Mouse (Mus musculus) neural tube, embryonic 12.5 days (tissue): Measurements from ENCODE around the gene Hif3a. TPM values are rescaled to one million over a fixed set of nuclear protein-coding genes. Genes with fewer than 3 reads are reported as not detected.

ENCODE experiments used
- ATAC-seq: fragments of 200-750 bp; cut with Nextera tagmentation; 2 replicates; pipeline ENCODE4 v1.8.0; 2017; ENCODE audit warnings: low read depth, mild to moderate bottlenecking, moderate TSS enrichment, moderate library complexity; ENCODE audit not compliant: low FRiP score
- H3K27ac ChIP-seq: fragments of 300-500 bp; sonication (generic); 2 replicates; pipeline ENCODE4 v1.5.1; 2016
- H3K27me3 ChIP-seq: fragments of 300-500 bp; sonication (generic); replicated peaks from 2 replicates; pipeline ENCODE4 v1.6.1; 2016; ENCODE audit warnings: mild to moderate bottlenecking
- H3K36me3 ChIP-seq: fragments of 300-500 bp; sonication (generic); 2 replicates; pipeline ENCODE4 v1.6.1; 2016; ENCODE audit warnings: mild to moderate bottlenecking
- H3K4me1 ChIP-seq: fragments of 300-500 bp; sonication (generic); 2 replicates; pipeline ENCODE4 v1.6.1; 2016
- H3K4me2 ChIP-seq: fragments of 300-500 bp; sonication (generic); replicated peaks from 2 replicates; pipeline ENCODE4 v1.6.1; 2016; ENCODE audit warnings: mild to moderate bottlenecking
- H3K4me3 ChIP-seq: fragments of 300-500 bp; sonication (generic); 2 replicates; pipeline ENCODE4 v1.5.1; 2016
- H3K9ac ChIP-seq: fragments of 300-500 bp; sonication (generic); 2 replicates; pipeline ENCODE4 v1.6.1; 2016; ENCODE audit warnings: mild to moderate bottlenecking
- H3K9me3 ChIP-seq: fragments of 300-500 bp; sonication (generic); 2 replicates; pipeline ENCODE4 v1.6.1; 2016; ENCODE audit warnings: mild to moderate bottlenecking
- WGBS: fragments of 180-500 bp; shearing (Covaris S2); methylation state at CpG from one replicate; pipeline ENCODE4 v1.1.7; 2016; 5-methylcytosine and 5-hydroxymethylcytosine counted together
- polyA plus RNA-seq: library from polyadenylated mRNA; unstranded; fragments of >200 nt; fragmentation: Nextera tagmentation; extraction: Ambion mirVana; gene quantifications from 2 replicates; pipeline ENCODE4 v1.2.1, GENCODE M21; 2016

Hif3a gene
- polyA plus RNA-seq, 1 experiment from 2014 or later = 5.2 TPM

- Histone ChIP-seq H3K9me3 (no peaks in the 10 kb centered on the region), H3K27me3 (0 out of 2 replicates have a peak, but pooled peaks cover 10% of the 10 kb centered on the region), H3K27ac (no peak overlapping the region), H3K9ac (no peak overlapping the region), H3K36me3 (no peaks in the 10 kb centered on the region), H3K4me3 (no peak overlapping the region), H3K4me2 (no peak overlapping the region), H3K4me1 (peaks cover 6% of the 10 kb centered on the region)
- 16% methylated on average over 2 of the region's 2 CpGs for WGBS
- no peak for ATAC-seq
These were observed 4.2 kb upstream of the Hif3a start for GRCm38 (mm10) chr7:17066412-17066811.

GRCm38 (mm10) chr7:17065620-17066019 lies 3.4 kb upstream of the Hif3a start:
- no peak overlapping the region for H3K27ac ChIP-seq
- no peaks in the 10 kb centered on the region for H3K36me3 ChIP-seq
- H3K4me2 ChIP-seq = no peak overlapping the region
- ATAC-seq = no peak
- H3K4me3 ChIP-seq = no peak overlapping the region
- H3K9me3 ChIP-seq = no peaks in the 10 kb centered on the region
- H3K9ac ChIP-seq = no peak overlapping the region
- H3K4me1 ChIP-seq = peaks cover 13% of the 10 kb centered on the region
- H3K27me3 ChIP-seq = 0 out of 2 replicates have a peak, but pooled peaks cover 13% of the 10 kb centered on the region
- 90% methylated on average over 9 of the region's 9 CpGs for WGBS

- no peak overlapping the region for H3K27ac ChIP-seq
- peak overlapping the region; percentile 70 for H3K4me2 ChIP-seq
- 21% methylated on average over 11 of the region's 11 CpGs for WGBS
- H3K36me3 ChIP-seq = no peaks in the 10 kb centered on the region
- 0 out of 2 replicates have a peak overlapping the region, but pooled peaks have one; percentile 55 for H3K9ac ChIP-seq
- 0 out of 2 replicates have a peak, but pooled peaks cover 13% of the 10 kb centered on the region for H3K27me3 ChIP-seq
- peak overlapping the region; percentile 35 for H3K4me3 ChIP-seq
- peak; percentile 15; the same call in 1 of the 2 replicates for ATAC-seq
- H3K4me1 ChIP-seq = peaks cover 41% of the 10 kb centered on the region
- H3K9me3 ChIP-seq = no peaks in the 10 kb centered on the region
These were observed 618 bp upstream of the Hif3a start for GRCm38 (mm10) chr7:17062845-17063244.

GRCm38 (mm10) chr7:17060782-17061605 lies 1.2 kb downstream of the Hif3a start:
- no peak overlapping the region for H3K4me3 ChIP-seq
- WGBS = 84% methylated on average over 22 of the region's 22 CpGs
- H3K27ac ChIP-seq = no peak overlapping the region
- H3K27me3 ChIP-seq = 0 out of 2 replicates have a peak, but pooled peaks cover 16% of the 10 kb centered on the region
- no peak overlapping the region for H3K9ac ChIP-seq
- no peaks in the 10 kb centered on the region for H3K9me3 ChIP-seq
- H3K4me1 ChIP-seq = peaks cover 54% of the 10 kb centered on the region
- H3K36me3 ChIP-seq = no peaks in the 10 kb centered on the region
- H3K4me2 ChIP-seq = peak overlapping the region; percentile 70
- no peak for ATAC-seq

GRCm38 (mm10) chr7:17060031-17060781 lies 2.0 kb downstream of the Hif3a start:
- ATAC-seq = 0 out of 2 replicates have a peak, but pooled peaks have one; percentile 3
- Histone ChIP-seq H3K4me3 (no peak overlapping the region), H3K36me3 (no peaks in the 10 kb centered on the region), H3K27ac (no peak overlapping the region), H3K4me2 (peak overlapping the region; percentile 70), H3K9me3 (no peaks in the 10 kb centered on the region), H3K4me1 (peaks cover 56% of the 10 kb centered on the region), H3K9ac (no peak overlapping the region), H3K27me3 (0 out of 2 replicates have a peak, but pooled peaks cover 17% of the 10 kb centered on the region)
- WGBS = 50% methylated on average over 9 of the region's 9 CpGs

GRCm38 (mm10) chr7:17059463-17059844 lies 2.8 kb downstream of the Hif3a start:
- WGBS = 94% methylated on average over 3 of the region's 3 CpGs
- Histone ChIP-seq H3K4me2 (peak overlapping the region; percentile 70; the same call in 1 of the 2 replicates), H3K4me1 (peaks cover 56% of the 10 kb centered on the region)

GRCm38 (mm10) chr7:17058816-17059462 lies 3.3 kb downstream of the Hif3a start:
- peak; percentile 14 for ATAC-seq
- Histone ChIP-seq H3K9me3 (no peaks in the 10 kb centered on the region), H3K4me2 (0 out of 2 replicates have a peak overlapping the region, but pooled peaks have one; percentile 37), H3K36me3 (no peaks in the 10 kb centered on the region), H3K27me3 (0 out of 2 replicates have a peak, but pooled peaks cover 17% of the 10 kb centered on the region), H3K27ac (0 out of 2 replicates have a peak overlapping the region, but pooled peaks have one; percentile 27), H3K4me3 (no peak overlapping the region), H3K4me1 (peaks cover 56% of the 10 kb centered on the region), H3K9ac (no peak overlapping the region)
- WGBS = 57% methylated on average over 8 of the region's 8 CpGs

More at GRCm38 (mm10) chr7:17059463-17059844, 2.8 kb downstream of the Hif3a start:
- Histone ChIP-seq H3K27me3 (0 out of 2 replicates have a peak, but pooled peaks cover 17% of the 10 kb centered on the region), H3K27ac (no peak overlapping the region), H3K9ac (no peak overlapping the region), H3K4me3 (no peak overlapping the region), H3K9me3 (no peaks in the 10 kb centered on the region), H3K36me3 (no peaks in the 10 kb centered on the region)
- no peak for ATAC-seq

- Histone ChIP-seq H3K9ac (no peak overlapping the region), H3K27ac (peak overlapping the region; percentile 27; the same call in 1 of the 2 replicates), H3K4me1 (peaks cover 56% of the 10 kb centered on the region), H3K9me3 (no peaks in the 10 kb centered on the region), H3K4me2 (peak overlapping the region; percentile 37), H3K4me3 (no peak overlapping the region), H3K27me3 (0 out of 2 replicates have a peak, but pooled peaks cover 16% of the 10 kb centered on the region), H3K36me3 (no peaks in the 10 kb centered on the region)
- 5% methylated on average over 16 of the region's 16 CpGs for WGBS
- ATAC-seq = peak; percentile 11; the same call in 1 of the 2 replicates
These were observed 4.0 kb downstream of the Hif3a start for GRCm38 (mm10) chr7:17058071-17058689.

GRCm38 (mm10) chr7:17056601-17057523 lies 5.4 kb downstream of the Hif3a start:
- no peaks in the 10 kb centered on the region for H3K36me3 ChIP-seq
- H3K27me3 ChIP-seq = 0 out of 2 replicates have a peak, but pooled peaks cover 10% of the 10 kb centered on the region
- peak overlapping the region; percentile 44 for H3K9ac ChIP-seq
- H3K9me3 ChIP-seq = no peaks in the 10 kb centered on the region
- peak overlapping the region; percentile 84 for H3K4me2 ChIP-seq
- 37% methylated on average over 14 of the region's 14 CpGs for WGBS
- H3K27ac ChIP-seq = 0 out of 2 replicates have a peak overlapping the region, but pooled peaks have one; percentile 9
- no peak for ATAC-seq
- peaks cover 50% of the 10 kb centered on the region for H3K4me1 ChIP-seq
- H3K4me3 ChIP-seq = peak overlapping the region; percentile 44

GRCm38 (mm10) chr7:17056081-17056581 lies 6.1 kb downstream of the Hif3a start:
- ATAC-seq = peak; percentile 52; the same call in 1 of the 2 replicates
- WGBS = 0% methylated on average over 40 of the region's 42 CpGs

More at GRCm38 (mm10) chr7:17056081-17056581, 6.1 kb downstream of the Hif3a start:
- Histone ChIP-seq H3K9ac (peak overlapping the region; percentile 44), H3K4me3 (peak overlapping the region; percentile 44), H3K4me2 (peak overlapping the region; percentile 84), H3K27ac (0 out of 2 replicates have a peak overlapping the region, but pooled peaks have one; percentile 9), H3K9me3 (no peaks in the 10 kb centered on the region), H3K27me3 (0 out of 2 replicates have a peak, but pooled peaks cover 4% of the 10 kb centered on the region), H3K4me1 (peaks cover 47% of the 10 kb centered on the region), H3K36me3 (no peaks in the 10 kb centered on the region)
